ENCODE assay signal across 8 mouse cellular contexts in the genomic region with DNA sequence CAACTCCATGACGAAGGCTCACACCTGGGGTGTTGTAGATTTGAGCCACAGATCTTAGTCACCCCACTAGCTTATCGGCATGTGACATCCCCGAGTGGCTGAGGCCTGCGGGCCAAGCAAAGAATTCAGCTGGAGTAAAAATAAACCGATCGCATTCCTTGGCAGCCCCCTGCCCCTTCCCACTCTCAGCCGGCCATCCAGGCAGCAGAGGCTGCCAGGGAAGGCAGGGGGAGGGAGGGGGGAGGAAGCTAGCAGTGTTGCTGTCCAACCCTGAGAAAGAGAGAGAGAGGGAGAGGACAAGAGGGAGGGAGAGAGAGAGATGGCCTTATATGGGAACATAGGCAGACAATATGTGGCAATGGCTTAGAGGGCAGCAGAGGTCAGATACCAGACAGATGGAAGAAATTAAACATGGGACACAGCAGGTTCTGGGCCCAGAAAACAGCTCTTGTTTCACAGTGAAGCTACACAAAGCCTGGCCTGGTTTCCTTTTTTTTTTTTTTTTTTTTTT. TPM values are rescaled to one million over a fixed set of nuclear protein-coding genes. Genes with fewer than 3 reads are reported as not detected.
A peak's percentile ranks its signal among the peaks of the same experiment; 100 is the strongest.
DNase-seq lines count a peak whose midpoint lies in the region; ATAC-seq lines count a peak whose summit lies in the region.

No protein-coding gene starts in this region.

- no peak overlapping the region for H3K27ac ChIP-seq in forebrain, embryonic 11.5 days (ENCODE audit: low read depth, low read length)
- H3K27ac ChIP-seq in forebrain, embryonic 13.5 days: no peak overlapping the region
- H3K27ac ChIP-seq in kidney, embryonic 14.5 days (ENCODE audit: low read depth, low read length): peak overlapping the region; percentile 77; the same call in 1 of the 2 replicates

- ATAC-seq in forebrain, embryonic 11.5 days (replicated peaks; ENCODE audit: low FRiP score): no peak
- ATAC-seq in forebrain, embryonic 13.5 days: no peak
- peak; percentile 80; the same call in 1 of the 2 replicates for ATAC-seq in kidney, embryonic 14.5 days (ENCODE audit: low FRiP score, low TSS enrichment)

- H3K4me1 ChIP-seq in forebrain, embryonic 11.5 days (replicated peaks; ENCODE audit: control insufficient read depth, insufficient read depth, low read length): no peaks in the 10 kb centered on the region
- H3K4me1 ChIP-seq in forebrain, embryonic 13.5 days: no peaks in the 10 kb centered on the region
- H3K4me1 ChIP-seq in kidney, embryonic 14.5 days (ENCODE audit: control insufficient read depth, insufficient read depth, low read length): no peaks in the 10 kb centered on the region; the same call in 1 of the 2 replicates

- no peaks in the 10 kb centered on the region for H3K9me3 ChIP-seq in forebrain, embryonic 11.5 days (ENCODE audit: control insufficient read depth, low read length)
- H3K9me3 ChIP-seq in forebrain, embryonic 13.5 days (replicated peaks): no peaks in the 10 kb centered on the region
- no peaks in the 10 kb centered on the region for H3K9me3 ChIP-seq in kidney, embryonic 14.5 days (ENCODE audit: control insufficient read depth, low read length)

- no peak overlapping the region for H3K9ac ChIP-seq in forebrain, embryonic 11.5 days (ENCODE audit: low read length)
- H3K9ac ChIP-seq in forebrain, embryonic 13.5 days: no peak overlapping the region
- no peak overlapping the region for H3K9ac ChIP-seq in kidney, embryonic 14.5 days (ENCODE audit: low read depth, low read length)

- no peak overlapping the region for H3K4me2 ChIP-seq in forebrain, embryonic 11.5 days (ENCODE audit: low read depth, low read length, severe bottlenecking)
- no peak overlapping the region for H3K4me2 ChIP-seq in forebrain, embryonic 13.5 days
- H3K4me2 ChIP-seq in kidney, embryonic 14.5 days (replicated peaks; ENCODE audit: low read depth, low read length): no peak overlapping the region

- H3K36me3 ChIP-seq in forebrain, embryonic 11.5 days (ENCODE audit: control insufficient read depth, insufficient read depth, low read length): no peaks in the 10 kb centered on the region
- H3K36me3 ChIP-seq in forebrain, embryonic 13.5 days (ENCODE audit: poor library complexity, severe bottlenecking): no peaks in the 10 kb centered on the region
- no peaks in the 10 kb centered on the region for H3K36me3 ChIP-seq in kidney, embryonic 14.5 days (ENCODE audit: control insufficient read depth, insufficient read depth, low read length)

- 29% methylated on average over 7 of the region's 7 CpGs for WGBS in forebrain, embryonic 11.5 days
- 40% methylated on average over 7 of the region's 7 CpGs for WGBS in forebrain, embryonic 13.5 days
- 10% methylated on average over 7 of the region's 7 CpGs for WGBS in kidney, embryonic 14.5 days

- no peaks in the 10 kb centered on the region for H3K27me3 ChIP-seq in forebrain, embryonic 11.5 days (ENCODE audit: control insufficient read depth, insufficient read depth, low read length)
- H3K27me3 ChIP-seq in forebrain, embryonic 13.5 days: no peaks in the 10 kb centered on the region
- H3K27me3 ChIP-seq in kidney, embryonic 14.5 days (ENCODE audit: control insufficient read depth, insufficient read depth, low read length): no peaks in the 10 kb centered on the region

- H3K4me3 ChIP-seq in forebrain, embryonic 11.5 days (ENCODE audit: low read depth, low read length): no peak overlapping the region
- H3K4me3 ChIP-seq in forebrain, embryonic 13.5 days: no peak overlapping the region
- no peak overlapping the region for H3K4me3 ChIP-seq in kidney, embryonic 14.5 days (ENCODE audit: low read length)

- DNase-seq in forebrain, embryonic 11.5 days (ENCODE audit: low spot score): peak; percentile 74
- DNase-seq in embryo, embryonic 10 days (ENCODE audit: low spot score): peak; percentile 86
- peak; percentile 80 for DNase-seq in heart, adult 8-10 months (ENCODE audit: low spot score)
- DNase-seq in lung, postnatal 4 days: peak; percentile 77 to 92
- DNase-seq in frontal cortex, postnatal 25 days (ENCODE audit: low spot score in 2 of 2): no peak
- DNase-seq in layer of hippocampus, postnatal 14 days (ENCODE audit: low spot score in 2 of 2): no peak

RNA-seq across cellular contexts. Expression of a gene that starts 7.1 kb away (rescaled TPM):
- polyA plus RNA-seq in forebrain, embryonic 11.5 days (2014; fragmentation: Nextera tagmentation; extraction: Ambion mirVana): 49.4 TPM in 2 replicates
- polyA plus RNA-seq in forebrain, embryonic 13.5 days (2015; fragmentation: Nextera tagmentation; extraction: Ambion mirVana): 63.2 and 69.7 TPM in 2 replicates
- total RNA-seq in heart, adult 8-10 months (2022): 10 to 100 TPM; 64.5 to 96.2 (median 80.6) TPM
- polyA plus RNA-seq in kidney, embryonic 14.5 days (2014; fragmentation: Nextera tagmentation; extraction: Ambion mirVana): 34.1 and 46.0 TPM in 2 replicates
- 10 to 100 TPM; 31.0 to 31.1 TPM for total RNA-seq in layer of hippocampus, postnatal 14 days (2021)

RNA-seq across cellular contexts. Expression of a gene that starts 22.3 kb away (rescaled TPM):
- polyA plus RNA-seq in forebrain, embryonic 11.5 days (2014; fragmentation: Nextera tagmentation; extraction: Ambion mirVana): 0.32 and 0.77 TPM in 2 replicates
- 0.69 and 0.85 TPM in 2 replicates for polyA plus RNA-seq in forebrain, embryonic 13.5 days (2015; fragmentation: Nextera tagmentation; extraction: Ambion mirVana)
- total RNA-seq in heart, adult 8-10 months (2022): 1 to 10 TPM; 3.1 to 3.6 (median 3.4) TPM
- 0.56 and 1.1 TPM in 2 replicates for polyA plus RNA-seq in kidney, embryonic 14.5 days (2014; fragmentation: Nextera tagmentation; extraction: Ambion mirVana)
- 1 to 10 TPM; 7.8 TPM for total RNA-seq in layer of hippocampus, postnatal 14 days (2021)

Comparison
In these comparisons a context has a peak if more than half of its experiments do, and no peak if none do; other contexts are left out.
1. DNase-seq: peak in forebrain, embryonic 11.5 days (single experiment), embryo, embryonic 10 days (single experiment), heart, adult 8-10 months (single experiment) and lung, postnatal 4 days (2 of 2); none in frontal cortex, postnatal 25 days (0 of 2) and layer of hippocampus, postnatal 14 days (0 of 2).